Mouse (Mus musculus): ENCODE data around the gene Gng7. TPM values are rescaled to one million over a fixed set of nuclear protein-coding genes. Genes with fewer than 3 reads are reported as not detected.

Gng7 gene
- polyA plus RNA-seq, 1 experiment from 2014 or later, result 0.46 TPM

- no peaks in the 10 kb centered on the region for H3K9me3 ChIP-seq (replicated peaks)
- H3K27me3 ChIP-seq, result peaks cover 28% of the 10 kb centered on the region
- H3K4me2 ChIP-seq, result peak overlapping the region; percentile 90
- DNase-seq, result no peak
- peaks cover 63% of the 10 kb centered on the region for H3K4me1 ChIP-seq (replicated peaks)
- peak overlapping the region; percentile 81 for H3K9ac ChIP-seq
- peak; percentile 19 for ATAC-seq (ENCODE audit: low read depth)
- 2% methylated on average over 15 of the region's 15 CpGs for WGBS (ENCODE audit: insufficient replicate concordance)
- H3K4me3 ChIP-seq (replicated peaks), result peak overlapping the region; percentile 78
- H3K27ac ChIP-seq, result peak overlapping the region; percentile 59
- peaks cover 8% of the 10 kb centered on the region; the same call in 1 of the 2 replicates for H3K36me3 ChIP-seq
Measured at GRCm38 (mm10) chr10:80917336-80917778, 97.4 kb downstream of the Gng7 start.

DNA sequence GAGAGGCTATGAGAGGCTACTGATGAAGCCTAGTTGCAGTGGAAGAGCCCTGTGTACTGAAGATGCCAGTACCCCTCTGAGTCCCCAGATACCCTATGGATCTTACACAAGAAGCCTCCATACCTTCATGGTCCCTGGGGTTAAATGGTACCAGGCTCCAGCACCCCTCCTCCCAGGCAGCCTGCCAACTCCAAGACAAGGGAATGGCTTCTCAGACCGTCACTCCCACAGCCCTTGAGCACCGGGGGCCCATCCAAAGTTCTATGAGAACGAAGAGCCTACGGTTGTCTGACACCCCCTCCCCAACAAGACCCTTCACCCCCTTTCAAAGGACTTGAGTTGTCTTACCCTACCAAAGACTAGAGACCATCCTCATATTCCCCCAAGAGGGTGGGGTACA is 99.0 kb downstream of the Gng7 start:
- 85% methylated on average over 4 of the region's 4 CpGs for WGBS (ENCODE audit: insufficient replicate concordance)
- 0 out of 2 replicates have a peak, but pooled peaks have one; percentile 1 for ATAC-seq (ENCODE audit: low read depth)
- Histone ChIP-seq H3K27me3 (peaks cover 25% of the 10 kb centered on the region), H3K4me1 (replicated peaks) (peaks cover 54% of the 10 kb centered on the region), H3K9ac (no peak overlapping the region), H3K9me3 (replicated peaks) (no peaks in the 10 kb centered on the region), H3K27ac (no peak overlapping the region), H3K36me3 (peaks cover 23% of the 10 kb centered on the region), H3K4me2 (no peak overlapping the region), H3K4me3 (replicated peaks) (no peak overlapping the region)
- DNase-seq, result no peak

DNA sequence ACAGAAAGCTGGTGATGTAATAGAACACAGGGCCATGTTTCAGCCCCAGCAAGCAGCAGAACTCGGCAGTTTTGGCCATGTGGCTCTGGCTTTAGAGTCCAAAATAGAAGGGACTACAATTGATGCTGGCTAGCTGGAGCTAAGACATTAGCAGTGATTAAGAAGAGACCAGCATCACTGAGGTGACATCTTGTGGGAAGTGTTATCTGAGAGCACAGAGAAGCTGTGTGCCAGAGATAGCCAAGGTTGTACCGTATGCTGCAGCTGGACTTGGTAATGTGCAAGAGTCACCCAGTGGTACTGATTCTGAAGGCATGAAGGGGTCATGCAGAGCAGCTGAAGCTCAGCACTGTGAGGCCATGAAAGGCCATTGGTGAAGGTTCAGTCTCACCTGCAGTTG is 99.5 kb downstream of the Gng7 start:
- peak; percentile 54 for DNase-seq

DNA sequence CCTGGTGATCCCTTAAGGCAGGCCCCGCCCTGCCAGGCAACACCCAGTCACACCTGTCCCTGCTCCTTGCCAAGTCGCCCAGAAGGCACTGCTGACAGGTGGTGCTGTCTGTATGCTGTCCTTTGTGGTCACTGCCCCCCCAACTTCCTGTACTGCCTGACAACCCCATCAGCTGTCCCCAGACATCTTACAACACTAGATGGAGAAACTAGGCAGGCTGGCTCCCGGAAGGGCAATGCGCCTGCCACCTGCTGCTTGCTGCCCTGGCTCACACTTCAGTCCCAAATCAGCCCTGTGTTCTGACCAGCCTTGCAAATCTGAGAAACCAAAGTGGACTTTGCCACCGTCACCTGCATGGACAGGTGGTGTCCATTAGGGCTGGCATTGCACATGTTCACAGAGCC is 100.5 kb downstream of the Gng7 start:
- H3K36me3 ChIP-seq, result peaks cover 38% of the 10 kb centered on the region
- H3K4me3 ChIP-seq (replicated peaks), result no peak overlapping the region
- DNase-seq, result no peak
- no peak overlapping the region for H3K9ac ChIP-seq
- H3K27ac ChIP-seq, result peak overlapping the region; percentile 18
- H3K27me3 ChIP-seq, result peaks cover 19% of the 10 kb centered on the region
- ATAC-seq (ENCODE audit: low read depth), result no peak
- no peak overlapping the region for H3K4me2 ChIP-seq
- no peaks in the 10 kb centered on the region for H3K9me3 ChIP-seq (replicated peaks)
- peaks cover 54% of the 10 kb centered on the region for H3K4me1 ChIP-seq (replicated peaks)
- WGBS (ENCODE audit: insufficient replicate concordance), result 69% methylated on average over 5 of the region's 5 CpGs

More for the DNA sequence above, 99.5 kb downstream of the Gng7 start:
- H3K9ac ChIP-seq, result no peak overlapping the region
- WGBS (ENCODE audit: insufficient replicate concordance), result 19% methylated on average over 2 of the region's 2 CpGs
- no peak overlapping the region for H3K4me2 ChIP-seq
- H3K4me3 ChIP-seq (replicated peaks), result no peak overlapping the region
- H3K27ac ChIP-seq, result no peak overlapping the region
- peaks cover 28% of the 10 kb centered on the region for H3K36me3 ChIP-seq
- peak; percentile 43; the same call in 1 of the 2 replicates for ATAC-seq (ENCODE audit: low read depth)
- H3K27me3 ChIP-seq, result peaks cover 25% of the 10 kb centered on the region
- H3K9me3 ChIP-seq (replicated peaks), result no peaks in the 10 kb centered on the region
- H3K4me1 ChIP-seq (replicated peaks), result peaks cover 54% of the 10 kb centered on the region

DNA sequence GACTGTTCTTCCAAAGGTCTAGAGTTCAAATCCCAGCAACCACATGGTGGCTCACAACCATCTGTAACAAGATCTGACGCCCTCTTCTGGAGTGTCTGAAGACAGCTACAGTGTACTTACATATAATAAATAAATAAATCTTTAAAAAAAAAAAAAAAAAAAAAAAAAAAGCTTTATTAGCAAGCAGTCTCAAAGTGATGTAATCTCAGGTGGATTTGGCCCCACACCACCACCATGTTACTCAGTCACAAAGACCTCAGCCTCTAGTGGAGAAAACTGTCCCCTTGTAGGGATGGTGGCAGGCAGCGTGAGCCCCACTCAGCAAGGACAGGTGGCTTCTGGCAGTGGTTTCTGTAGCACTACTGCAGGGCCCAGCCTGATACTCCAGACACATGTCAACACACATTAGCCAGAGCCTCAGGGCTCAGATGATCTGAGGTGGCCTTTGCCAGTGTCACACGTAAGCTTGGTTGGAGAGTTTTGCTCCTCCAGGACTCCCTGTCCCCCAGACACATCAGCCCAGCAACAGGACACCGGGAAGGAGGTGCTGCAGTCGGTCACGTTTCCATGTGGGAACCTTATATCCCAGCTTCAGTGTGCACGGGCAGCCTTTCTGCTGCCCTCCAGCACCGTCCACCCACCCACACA is 101.3 kb downstream of the Gng7 start:
- WGBS (ENCODE audit: insufficient replicate concordance), result 87% methylated on average over 7 of the region's 8 CpGs
- DNase-seq, result no peak
- H3K4me3 ChIP-seq (replicated peaks), result no peak overlapping the region

DNA sequence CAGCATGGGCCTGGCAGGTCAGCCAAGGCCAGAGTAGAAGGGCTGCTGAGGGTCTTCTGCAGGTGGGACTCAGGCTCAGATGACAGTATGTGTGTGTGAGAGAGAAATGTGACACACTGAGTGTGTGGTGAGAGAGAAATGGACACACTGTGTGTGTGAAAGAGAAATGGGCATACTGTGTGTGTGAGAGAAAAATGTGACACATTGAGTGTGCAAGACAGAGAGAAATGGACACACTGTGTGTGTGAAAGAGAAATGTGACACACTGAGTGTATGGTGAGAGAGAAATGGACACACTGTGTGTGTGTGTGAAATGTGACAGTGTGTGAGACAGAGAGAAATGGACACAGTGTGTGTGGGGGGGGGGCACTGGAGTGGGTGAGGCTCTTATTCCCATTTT is 102.9 kb downstream of the Gng7 start:
- H3K36me3 ChIP-seq, result peaks cover 60% of the 10 kb centered on the region
- DNase-seq, result no peak
- H3K27ac ChIP-seq, result no peak overlapping the region
- H3K4me3 ChIP-seq (replicated peaks), result no peak overlapping the region
- no peak overlapping the region for H3K9ac ChIP-seq
- H3K4me1 ChIP-seq (replicated peaks), result peaks cover 37% of the 10 kb centered on the region
- no peaks in the 10 kb centered on the region for H3K27me3 ChIP-seq
- ATAC-seq (ENCODE audit: low read depth), result no peak
- H3K4me2 ChIP-seq, result no peak overlapping the region
- no peaks in the 10 kb centered on the region for H3K9me3 ChIP-seq (replicated peaks)

More for the DNA sequence above, 101.3 kb downstream of the Gng7 start:
- Histone ChIP-seq H3K9me3 (replicated peaks) (no peaks in the 10 kb centered on the region), H3K27me3 (peaks cover 12% of the 10 kb centered on the region), H3K4me1 (replicated peaks) (peaks cover 53% of the 10 kb centered on the region), H3K36me3 (peaks cover 46% of the 10 kb centered on the region), H3K27ac (peak overlapping the region; percentile 6; the same call in 1 of the 2 replicates), H3K9ac (no peak overlapping the region), H3K4me2 (no peak overlapping the region)
- ATAC-seq (ENCODE audit: low read depth), result no peak

- no peak for ATAC-seq (ENCODE audit: low read depth)
- H3K27ac ChIP-seq, result no peak overlapping the region
- no peak for DNase-seq
Measured at GRCm38 (mm10) chr10:80911354-80911753, 103.4 kb downstream of the Gng7 start.

DNA sequence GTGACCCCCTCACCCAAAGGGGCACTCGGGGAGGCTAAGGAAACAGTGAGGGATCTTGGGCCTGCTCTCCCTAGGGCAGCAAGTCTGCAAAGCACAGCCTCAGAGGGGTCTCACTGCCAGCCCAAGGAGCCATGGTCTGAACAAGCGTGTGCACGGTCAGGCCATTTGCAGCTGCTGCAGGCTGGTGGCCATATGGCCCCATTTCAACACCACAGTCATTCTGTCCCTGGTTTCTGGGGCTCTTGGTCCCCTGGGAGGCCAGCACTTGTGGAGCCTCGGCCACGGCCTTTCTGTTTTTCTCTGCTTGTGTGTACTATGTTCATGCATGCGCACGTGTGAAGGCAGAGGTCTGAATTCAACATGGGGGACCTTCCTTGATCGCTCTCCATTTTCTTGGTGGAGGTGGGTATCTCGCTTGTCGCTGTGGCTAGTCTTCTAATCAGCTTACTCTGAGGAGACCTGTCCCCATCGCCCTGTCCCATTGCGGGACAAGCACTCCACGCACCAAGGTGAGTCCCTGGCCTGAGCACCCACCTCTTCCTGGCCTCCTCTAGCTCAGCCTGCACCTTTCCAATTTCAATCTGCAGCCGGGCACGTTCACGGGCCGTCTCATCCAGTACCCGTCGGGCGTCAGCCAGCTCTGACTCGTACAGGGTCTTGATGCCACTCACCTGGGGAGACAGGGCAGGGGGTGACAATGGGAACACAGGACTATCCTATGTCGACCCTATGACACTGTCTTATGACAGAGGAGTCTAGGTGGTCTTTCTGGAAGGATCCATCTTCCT is 105.2 kb downstream of the Gng7 start:
- H3K4me3 ChIP-seq (replicated peaks), result no peak overlapping the region
- ATAC-seq (ENCODE audit: low read depth), result no peak
- 83% methylated on average over 22 of the region's 22 CpGs for WGBS (ENCODE audit: insufficient replicate concordance)
- no peaks in the 10 kb centered on the region for H3K27me3 ChIP-seq
- H3K4me1 ChIP-seq (replicated peaks), result peaks cover 14% of the 10 kb centered on the region
- DNase-seq, result no peak
- H3K9ac ChIP-seq, result no peak overlapping the region
- no peak overlapping the region for H3K4me2 ChIP-seq
- H3K9me3 ChIP-seq (replicated peaks), result no peaks in the 10 kb centered on the region
- H3K27ac ChIP-seq, result no peak overlapping the region
- peaks cover 78% of the 10 kb centered on the region for H3K36me3 ChIP-seq

More at GRCm38 (mm10) chr10:80911354-80911753, 103.4 kb downstream of the Gng7 start:
- H3K9ac ChIP-seq, result no peak overlapping the region
- peaks cover 62% of the 10 kb centered on the region for H3K36me3 ChIP-seq
- 81% methylated on average over 4 of the region's 4 CpGs for WGBS (ENCODE audit: insufficient replicate concordance)
- peaks cover 32% of the 10 kb centered on the region for H3K4me1 ChIP-seq (replicated peaks)
- no peaks in the 10 kb centered on the region for H3K27me3 ChIP-seq
- no peak overlapping the region for H3K4me3 ChIP-seq (replicated peaks)
- H3K9me3 ChIP-seq (replicated peaks), result no peaks in the 10 kb centered on the region
- H3K4me2 ChIP-seq, result no peak overlapping the region

DNA sequence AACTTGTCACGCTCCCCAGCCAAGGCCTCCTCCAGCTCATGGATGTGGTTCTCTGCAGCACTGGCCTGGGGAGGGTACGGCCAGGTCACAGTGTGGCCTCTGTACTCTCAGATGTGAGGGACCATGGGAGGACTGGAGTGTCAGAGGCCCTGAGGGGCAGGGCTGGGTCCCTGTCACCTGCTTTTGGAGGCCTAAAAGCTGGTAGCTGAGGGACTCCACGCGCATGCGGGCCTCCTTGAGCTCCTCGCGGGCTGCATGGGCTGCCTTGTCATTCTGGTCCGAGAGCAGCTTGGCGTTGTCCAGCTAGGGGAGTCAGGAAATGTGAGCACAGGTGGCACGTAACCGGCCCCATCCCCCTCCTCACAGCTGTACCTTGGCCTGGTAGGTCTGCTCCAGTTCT is 110.0 kb downstream of the Gng7 start:
- Histone ChIP-seq H3K4me1 (replicated peaks) (peaks cover 11% of the 10 kb centered on the region), H3K27ac (no peak overlapping the region), H3K27me3 (no peaks in the 10 kb centered on the region), H3K4me3 (replicated peaks) (no peak overlapping the region), H3K36me3 (peaks cover 67% of the 10 kb centered on the region), H3K9me3 (replicated peaks) (no peaks in the 10 kb centered on the region), H3K4me2 (no peak overlapping the region), H3K9ac (no peak overlapping the region)
- WGBS (ENCODE audit: insufficient replicate concordance), result 86% methylated on average over 11 of the region's 11 CpGs
- DNase-seq (no peak), ATAC-seq (ENCODE audit: low read depth) (no peak)

GRCm38 (mm10) chr10:80904004-80904693 is 110.6 kb downstream of the Gng7 start:
- no peaks in the 10 kb centered on the region for H3K27me3 ChIP-seq
- WGBS (ENCODE audit: insufficient replicate concordance), result 86% methylated on average over 28 of the region's 28 CpGs
- H3K36me3 ChIP-seq, result peaks cover 67% of the 10 kb centered on the region
- H3K9me3 ChIP-seq (replicated peaks), result no peaks in the 10 kb centered on the region
- DNase-seq (no peak), ATAC-seq (ENCODE audit: low read depth) (no peak)
- no peak overlapping the region for H3K9ac ChIP-seq
- no peak overlapping the region for H3K4me2 ChIP-seq
- no peak overlapping the region for H3K4me3 ChIP-seq (replicated peaks)
- H3K4me1 ChIP-seq (replicated peaks), result peaks cover 17% of the 10 kb centered on the region
- H3K27ac ChIP-seq, result no peak overlapping the region

GRCm38 (mm10) chr10:80903282-80903681 is 111.5 kb downstream of the Gng7 start:
- H3K4me3 ChIP-seq (replicated peaks), result no peak overlapping the region
- H3K4me2 ChIP-seq, result no peak overlapping the region
- peaks cover 67% of the 10 kb centered on the region for H3K36me3 ChIP-seq
- 86% methylated on average over 10 of the region's 10 CpGs for WGBS (ENCODE audit: insufficient replicate concordance)
- peaks cover 26% of the 10 kb centered on the region for H3K4me1 ChIP-seq (replicated peaks)
- no peaks in the 10 kb centered on the region for H3K27me3 ChIP-seq
- no peak overlapping the region for H3K27ac ChIP-seq
- DNase-seq (no peak), ATAC-seq (ENCODE audit: low read depth) (no peak)
- no peak overlapping the region for H3K9ac ChIP-seq
- no peaks in the 10 kb centered on the region for H3K9me3 ChIP-seq (replicated peaks)
